Mouse (Mus musculus): ENCODE data around the gene Plac1.
A peak's percentile ranks its signal among the peaks of the same experiment; 100 is the strongest.

The Plac1 gene

GRCm38 (mm10) chrX:53099951-53100350 lies 140.0 kb downstream of the Plac1 start:
- no peak for DNase-seq

DNA sequence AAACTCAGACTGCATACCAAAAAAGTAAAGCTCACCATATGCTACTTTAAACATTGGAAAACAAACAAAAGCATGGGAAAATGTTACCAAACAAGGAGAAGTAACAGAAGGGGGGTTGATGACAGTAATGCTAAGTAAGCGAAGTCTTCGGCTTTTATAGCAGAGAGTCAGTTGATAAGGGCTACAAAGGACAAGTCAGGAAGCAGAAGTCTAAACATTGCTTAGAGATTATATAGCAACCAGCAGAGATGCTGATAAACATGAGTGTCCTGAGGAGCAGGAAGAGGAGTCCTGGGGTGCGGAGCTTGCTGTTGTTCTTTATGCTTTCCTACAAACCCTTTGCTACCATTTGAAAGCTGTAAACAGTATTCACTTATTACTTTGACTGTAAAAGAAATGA lies 140.6 kb downstream of the Plac1 start:
- DNase-seq = no peak

DNA sequence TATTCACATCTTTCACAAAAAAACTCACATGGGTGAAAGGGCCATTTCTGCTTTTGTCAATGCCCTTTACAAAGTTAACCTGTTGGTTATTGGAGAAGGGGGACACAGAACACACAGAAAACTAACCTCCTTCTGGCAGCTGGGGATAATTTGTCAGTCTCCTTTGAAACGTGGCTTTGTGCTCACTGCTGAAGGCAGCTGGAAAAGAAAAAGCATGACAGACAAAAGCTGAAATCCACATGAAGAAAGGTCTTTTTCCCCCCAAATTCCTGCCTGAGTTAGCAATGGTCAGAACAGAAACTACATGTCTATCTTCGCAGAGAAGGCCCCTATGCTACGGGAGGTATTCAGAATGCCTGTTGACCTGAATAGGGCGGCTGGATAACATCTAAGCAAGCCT lies 141.6 kb downstream of the Plac1 start:
- DNase-seq = no peak

GRCm38 (mm10) chrX:53097786-53098185 lies 142.1 kb downstream of the Plac1 start:
- DNase-seq = no peak

- no peak for DNase-seq
These were observed 146.5 kb downstream of the Plac1 start for GRCm38 (mm10) chrX:53093381-53093780.

DNA sequence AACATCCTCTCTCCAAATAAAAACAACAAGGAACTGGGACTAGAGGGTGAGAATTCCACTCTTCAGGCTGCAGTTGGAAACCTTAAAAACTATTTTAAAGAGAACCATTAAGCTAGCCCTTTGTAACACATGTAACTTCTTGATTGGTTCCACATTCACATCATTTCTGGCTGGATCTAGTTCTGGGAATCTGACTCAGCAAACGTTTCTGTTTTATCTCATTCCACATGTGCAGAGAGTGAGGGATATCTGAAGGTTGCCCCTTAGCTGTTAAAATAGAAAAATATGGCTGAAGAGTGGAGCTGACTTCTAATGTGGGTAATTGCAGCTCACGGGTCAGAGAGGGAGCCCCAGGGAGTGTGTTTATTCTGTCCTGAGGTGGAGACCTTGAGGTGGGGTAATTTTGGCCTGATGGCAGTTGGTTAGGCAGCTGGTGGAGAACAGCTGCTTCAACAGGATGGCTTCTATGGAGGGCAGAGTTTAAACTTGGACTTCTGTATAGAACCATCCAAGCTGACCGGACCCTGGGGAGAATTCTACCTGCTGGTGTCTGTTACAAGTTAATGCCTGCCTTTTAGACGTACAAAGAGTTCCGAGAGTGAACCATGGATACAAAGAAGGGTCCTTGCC lies 151.1 kb downstream of the Plac1 start:
- DNase-seq = no peak

- DNase-seq = no peak
These were observed 152.7 kb downstream of the Plac1 start for GRCm38 (mm10) chrX:53087202-53087601.

DNA sequence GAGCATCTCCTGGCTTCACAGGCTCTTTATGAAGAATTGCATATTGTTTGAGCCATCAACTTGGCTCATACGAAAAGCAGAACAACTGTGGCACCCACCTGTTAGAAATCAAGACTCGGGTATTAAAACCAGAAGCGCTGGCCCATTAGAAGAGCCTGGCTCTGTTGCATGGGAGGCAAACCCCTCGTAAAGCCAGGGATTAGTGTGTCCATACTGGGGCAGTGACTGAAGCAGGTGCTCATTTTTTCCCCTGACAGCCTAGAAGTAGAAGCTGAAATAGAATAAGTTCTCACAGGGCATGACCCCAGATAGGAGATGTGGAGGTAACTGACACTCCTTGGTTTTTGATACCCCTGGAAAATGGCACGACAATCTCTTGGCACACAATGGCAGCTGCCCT lies 154.4 kb downstream of the Plac1 start:
- no peak for DNase-seq

DNA sequence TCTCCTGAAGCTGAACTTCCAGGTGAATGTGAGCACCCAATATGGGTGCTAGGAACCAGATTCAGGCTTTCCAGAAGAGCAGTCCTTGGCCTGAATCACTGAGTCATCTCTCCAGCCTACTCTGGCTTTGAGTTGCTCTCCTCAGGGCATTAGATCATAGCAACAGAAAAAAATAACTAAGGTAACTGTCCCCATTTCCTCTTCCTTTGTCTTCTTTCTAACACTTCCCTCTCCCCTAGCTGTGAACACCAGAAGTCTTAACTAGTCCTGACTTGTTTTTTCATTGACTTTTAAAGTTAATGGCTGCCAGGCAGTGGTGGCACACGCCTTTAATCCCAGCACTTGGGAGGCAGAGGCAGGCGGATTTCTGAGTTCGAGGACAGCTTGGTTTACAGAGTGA lies 175.5 kb downstream of the Plac1 start:
- no peak for DNase-seq

DNA sequence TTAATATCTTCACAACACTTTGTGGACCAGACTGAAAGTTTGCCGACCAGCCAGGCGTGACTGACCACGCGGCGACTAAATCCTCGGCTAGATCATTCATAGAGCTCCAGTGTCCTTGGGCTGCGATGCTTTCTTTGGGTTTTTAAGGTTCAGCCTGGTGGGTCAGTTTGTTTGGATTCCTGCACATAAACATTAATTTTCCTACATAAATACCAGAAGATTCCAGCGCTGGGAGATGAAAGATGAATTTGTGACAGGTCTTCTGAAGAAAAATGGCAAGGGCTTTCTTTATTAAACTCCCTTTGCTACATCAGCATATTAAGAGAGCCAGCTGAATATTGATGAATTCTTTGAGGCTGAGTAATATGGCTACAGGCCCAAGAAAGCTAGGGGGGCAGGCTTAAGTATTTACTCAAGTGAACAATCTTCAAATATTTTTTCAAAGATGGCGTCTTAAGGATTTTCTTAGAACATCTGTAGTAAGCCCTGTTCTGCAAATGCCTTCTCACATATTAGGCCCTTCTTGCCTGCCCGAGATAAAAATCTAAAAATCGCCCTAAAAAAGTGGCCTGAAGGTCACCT lies 180.4 kb downstream of the Plac1 start:
- no peak for DNase-seq

DNA sequence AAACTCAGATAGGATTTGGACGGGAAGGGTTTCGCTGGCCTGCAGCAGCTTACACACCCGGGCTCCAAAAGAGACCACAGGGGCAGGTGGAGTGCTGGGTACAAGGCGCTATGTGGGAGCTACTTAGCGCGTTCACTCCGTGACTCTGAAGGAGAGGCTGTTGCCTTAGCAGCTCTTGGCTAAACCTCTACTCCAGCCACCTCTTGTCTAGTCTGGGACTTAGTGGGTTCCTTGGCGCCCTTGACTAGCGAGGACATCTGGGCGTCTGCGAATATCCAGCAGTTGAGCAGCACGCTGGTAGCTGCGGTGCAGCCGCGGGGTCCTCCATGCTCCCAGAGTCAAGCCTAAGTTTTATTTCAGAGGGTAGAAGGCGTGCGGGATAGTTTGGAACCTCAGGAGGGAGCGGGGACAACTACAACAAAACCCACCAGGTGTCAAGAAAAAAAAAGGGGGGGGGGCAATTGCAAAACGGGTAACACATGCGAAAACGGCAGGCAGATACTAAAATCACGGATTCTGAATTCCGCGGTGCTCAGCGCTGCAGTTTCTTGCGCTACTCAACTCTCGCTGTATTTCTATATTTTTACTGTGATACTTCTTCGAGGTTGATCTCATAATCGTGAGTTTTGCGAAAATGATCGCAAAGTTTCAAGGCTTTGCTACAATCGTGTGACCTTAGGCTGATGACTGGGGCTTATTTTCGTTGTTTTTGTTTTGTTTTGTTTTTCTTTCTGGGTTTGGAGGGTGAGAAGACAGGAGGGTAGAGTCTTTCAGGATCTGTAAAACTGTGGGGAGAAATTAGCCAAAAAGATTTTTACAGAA lies 181.2 kb downstream of the Plac1 start:
- no peak for DNase-seq

GRCm38 (mm10) chrX:53057760-53058090 lies 182.2 kb downstream of the Plac1 start:
- DNase-seq = no peak

- DNase-seq = peak; percentile 93
These were observed 182.7 kb downstream of the Plac1 start for GRCm38 (mm10) chrX:53057054-53057759.

DNA sequence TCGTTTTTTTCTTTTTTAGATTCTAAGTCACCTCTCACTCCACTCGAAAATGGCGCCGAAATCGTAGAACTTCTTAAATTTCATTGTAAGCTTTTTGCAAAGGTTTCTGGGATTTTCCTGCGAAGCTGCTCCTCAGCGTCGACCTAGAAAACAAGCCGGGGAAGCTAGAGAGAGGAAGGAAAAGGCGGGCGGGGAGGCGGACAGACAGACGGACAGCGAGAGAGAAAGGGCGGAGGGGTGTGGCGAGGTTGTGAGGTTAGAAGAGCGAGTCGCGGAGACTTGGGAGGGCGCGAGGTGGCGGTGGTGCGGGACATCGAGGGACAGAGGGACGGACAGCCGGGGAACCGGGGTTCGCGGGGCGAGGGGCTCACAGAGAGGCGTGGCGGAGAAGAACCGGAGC lies 183.3 kb downstream of the Plac1 start:
- DNase-seq = peak; percentile 56

- DNase-seq = peak; percentile 26
These were observed 184.1 kb downstream of the Plac1 start for GRCm38 (mm10) chrX:53055771-53056170.

- no peak for DNase-seq
These were observed 186.0 kb downstream of the Plac1 start for GRCm38 (mm10) chrX:53053885-53054284.

DNA sequence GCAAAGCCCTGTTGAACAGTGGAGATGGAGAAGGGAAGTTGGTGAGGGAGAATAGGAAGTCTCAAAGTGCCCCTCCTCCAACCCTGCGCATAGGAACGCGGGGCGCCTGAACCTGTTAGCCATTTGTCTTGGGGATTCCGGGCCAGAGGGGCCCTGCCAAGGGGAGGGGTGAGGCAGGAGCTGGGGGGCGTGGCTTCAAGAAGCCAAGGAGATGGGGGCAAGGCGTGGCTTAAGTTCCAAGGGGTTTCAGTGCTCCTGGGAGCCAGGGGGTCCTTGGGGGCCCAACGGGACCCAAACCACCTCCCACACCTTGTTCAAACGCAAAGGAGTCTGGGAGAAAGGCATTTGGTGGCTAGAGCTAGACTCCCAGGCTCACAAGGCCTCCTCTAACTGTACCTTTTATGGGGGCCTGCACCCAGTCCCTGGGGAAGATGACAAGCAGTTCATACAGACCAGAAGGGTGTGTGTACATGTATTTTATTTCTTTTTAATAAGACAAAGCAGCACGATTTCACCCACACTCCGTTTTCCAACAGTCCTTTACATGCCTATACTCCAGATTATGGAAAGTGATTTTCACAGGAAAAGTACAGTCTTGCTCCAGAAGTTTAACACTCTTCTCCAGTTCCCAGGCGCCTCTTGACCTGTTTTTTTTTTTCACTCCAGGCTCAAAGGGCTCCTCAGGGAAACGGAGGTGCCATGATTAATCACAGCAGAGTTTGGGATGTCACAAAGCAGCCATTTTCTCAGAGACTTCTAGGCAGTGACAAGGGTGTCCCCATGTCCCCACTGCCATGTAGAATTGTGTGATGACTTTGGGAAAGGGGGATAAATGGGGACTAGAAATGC lies 187.0 kb downstream of the Plac1 start:
- peak; percentile 21 for DNase-seq

GRCm38 (mm10) chrX:53050353-53050752 lies 189.6 kb downstream of the Plac1 start:
- no peak for DNase-seq

GRCm38 (mm10) chrX:53049196-53049595 lies 190.7 kb downstream of the Plac1 start:
- no peak for DNase-seq

GRCm38 (mm10) chrX:53046911-53047310 lies 193.0 kb downstream of the Plac1 start:
- no peak for DNase-seq

GRCm38 (mm10) chrX:53046033-53046432 lies 193.9 kb downstream of the Plac1 start:
- no peak for DNase-seq

DNA sequence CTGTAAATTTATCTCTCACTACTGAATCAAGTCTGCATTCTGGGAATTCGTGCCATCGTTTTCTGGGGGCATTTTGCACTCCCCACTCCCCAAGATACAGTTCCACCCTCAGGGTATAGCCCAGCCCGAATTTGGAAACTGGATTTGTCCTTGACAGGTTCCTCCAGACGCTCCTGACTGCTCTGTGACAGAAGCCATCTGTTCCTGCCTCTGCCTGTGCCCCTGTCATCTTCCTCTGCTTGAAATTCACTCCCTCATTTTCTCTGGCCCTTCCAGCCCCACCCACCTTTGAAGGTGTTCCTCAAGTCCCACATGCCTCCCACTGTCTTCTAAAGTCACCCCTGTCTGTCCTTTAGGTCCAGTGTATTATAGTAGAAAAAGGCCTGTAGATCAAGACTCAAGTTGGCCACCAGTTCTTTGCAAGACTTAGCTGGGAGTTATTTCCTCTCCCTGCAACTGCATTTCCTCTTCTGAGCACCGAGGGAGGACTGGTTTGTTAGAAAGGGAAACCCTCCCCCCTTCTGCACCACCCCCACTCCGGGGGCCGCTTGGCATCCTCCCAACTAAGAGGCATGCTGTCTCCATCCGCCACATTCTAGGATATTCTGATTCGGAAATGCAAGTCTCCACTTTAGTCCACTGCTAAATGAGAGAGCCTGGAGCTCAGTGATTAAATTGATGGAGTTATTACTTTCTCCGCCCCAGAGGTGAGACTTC lies 194.6 kb downstream of the Plac1 start:
- no peak for DNase-seq

All from lung, postnatal 36 days (tissue).